Mouse (Mus musculus) liver, adult 2 months (tissue): ENCODE data around the gene Dnase1l2.

Experiments used
- CTCF ChIP-seq: fragments of 200-500 bp; IDR thresholded peaks from 2 replicates; pipeline ENCODE4 v1.5.1; 2011; ENCODE audit warnings: low read depth, low read length, control low read depth
- POLR2A ChIP-seq: fragments of 200-500 bp; IDR thresholded peaks from 2 replicates; pipeline ENCODE4 v1.6.1; 2011; ENCODE audit warnings: low read length, control low read depth; ENCODE audit not compliant: insufficient read depth; ENCODE audit errors: extremely low read depth

DNA sequence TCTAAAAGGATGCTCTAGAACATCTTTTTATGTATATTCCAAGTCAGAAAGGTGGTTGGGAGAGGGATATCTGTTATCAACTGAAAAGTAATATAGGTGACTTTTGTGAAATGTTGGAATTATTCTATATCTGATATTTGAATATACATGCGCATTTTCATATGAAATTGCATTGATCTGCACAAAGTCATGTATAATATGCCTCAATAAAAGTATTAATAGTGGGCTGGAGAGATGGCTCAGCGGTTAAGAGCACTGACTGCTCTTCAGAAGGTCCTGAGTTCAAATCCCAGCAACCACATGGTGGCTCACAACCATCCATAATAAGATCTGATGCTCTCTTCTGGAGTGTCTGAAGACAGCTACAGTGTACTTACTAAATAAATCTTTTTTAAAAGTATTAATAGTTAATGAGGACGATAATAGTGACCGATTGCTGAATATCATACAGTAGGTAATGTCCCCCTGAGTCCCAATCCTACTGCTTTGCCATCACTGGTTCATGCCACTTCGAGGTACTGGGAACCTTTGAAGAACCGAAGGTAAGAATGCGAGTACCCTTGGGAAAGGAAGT, 26.5 kb upstream of the Dnase1l2 start:
- TF ChIP-seq POLR2A (no peak), CTCF (no peak)
